Mouse (Mus musculus) midbrain, embryonic 11.5 days (tissue): ENCODE measurements around the gene Syngr3. TPM values are rescaled to one million over a fixed set of nuclear protein-coding genes. Genes with fewer than 3 reads are reported as not detected.
A peak's percentile ranks its signal among the peaks of the same experiment; 100 is the strongest.

ENCODE experiments used
- ATAC-seq: fragments of 200-750 bp; cut with Nextera tagmentation; 2 replicates; pipeline ENCODE4 v1.8.0; 2017; ENCODE audit warnings: moderate TSS enrichment, moderate library complexity; ENCODE audit not compliant: low FRiP score
- DNase-seq: peaks from one replicate; pipeline ENCODE4 v3.0.0; 2015; ENCODE audit warnings: low spot score; ENCODE audit errors: missing footprints
- H3K27ac ChIP-seq: fragments of 300-500 bp; sonication (generic); 2 replicates; pipeline ENCODE4 v1.5.1; 2014; ENCODE audit warnings: low read depth, low read length
- H3K27me3 ChIP-seq: fragments of 300-500 bp; sonication (generic); 2 replicates; pipeline ENCODE4 v1.6.1; 2014; ENCODE audit warnings: mild to moderate bottlenecking, low read length, moderate library complexity, mixed read lengths; ENCODE audit not compliant: control insufficient read depth, insufficient read depth
- H3K36me3 ChIP-seq: fragments of 300-500 bp; sonication (generic); 2 replicates; pipeline ENCODE4 v1.6.1; 2014; ENCODE audit warnings: mild to moderate bottlenecking, low read length, moderate library complexity, mixed read lengths; ENCODE audit not compliant: control insufficient read depth, insufficient read depth
- H3K4me1 ChIP-seq: fragments of 300-500 bp; sonication (generic); 2 replicates; pipeline ENCODE4 v1.6.1; 2014; ENCODE audit warnings: low read length; ENCODE audit not compliant: control insufficient read depth, insufficient read depth
- H3K4me2 ChIP-seq: fragments of 300-500 bp; sonication (generic); 2 replicates; pipeline ENCODE4 v1.6.1; 2014; ENCODE audit warnings: mild to moderate bottlenecking, moderate library complexity
- H3K4me3 ChIP-seq: fragments of 300-500 bp; sonication (generic); 2 replicates; pipeline ENCODE4 v1.5.1; 2014; ENCODE audit warnings: low read depth, low read length
- H3K9ac ChIP-seq: fragments of 300-500 bp; sonication (generic); 2 replicates; pipeline ENCODE4 v1.6.1; 2014; ENCODE audit warnings: low read length
- H3K9me3 ChIP-seq: fragments of 300-500 bp; sonication (generic); 2 replicates; pipeline ENCODE4 v1.6.1; 2016; ENCODE audit warnings: low read length; ENCODE audit not compliant: control insufficient read depth
- WGBS: fragments of 180-500 bp; shearing (Covaris S2); extraction: QIAGEN DNeasy Blood & Tissue Kit; methylation state at CpG from one replicate; pipeline ENCODE4 v1.1.7; 2014; 5-methylcytosine and 5-hydroxymethylcytosine counted together
- polyA plus RNA-seq: library from polyadenylated mRNA; unstranded; fragments of >200 nt; fragmentation: Nextera tagmentation; extraction: Ambion mirVana; gene quantifications from 2 replicates; pipeline ENCODE4 v1.2.1, GENCODE M21; 2014

Syngr3 gene
- polyA plus RNA-seq, 1 experiment from 2014 or later: 13.4 TPM

DNA sequence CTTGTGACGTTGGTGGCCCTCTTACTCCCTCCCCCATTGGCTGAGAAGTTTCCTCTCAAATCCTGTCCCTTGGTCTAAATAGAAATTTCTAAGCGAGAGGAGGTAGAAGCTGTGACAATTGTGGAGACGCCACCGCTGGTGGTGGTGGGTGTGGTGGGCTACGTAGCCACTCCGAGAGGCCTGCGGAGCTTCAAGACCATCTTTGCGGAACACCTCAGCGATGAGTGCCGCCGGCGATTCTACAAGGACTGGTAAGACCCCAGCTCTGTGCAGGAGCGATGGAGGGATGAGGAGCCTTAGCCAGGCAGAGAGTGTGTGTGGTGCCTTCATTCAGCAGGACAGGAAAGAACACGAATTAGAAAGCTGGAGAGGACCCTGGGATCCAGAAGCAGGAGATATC is 41.0 kb upstream of the Syngr3 start:
- WGBS: 83% methylated on average over 14 of the region's 14 CpGs
- ATAC-seq: no peak
- H3K9ac ChIP-seq: no peak overlapping the region

DNA sequence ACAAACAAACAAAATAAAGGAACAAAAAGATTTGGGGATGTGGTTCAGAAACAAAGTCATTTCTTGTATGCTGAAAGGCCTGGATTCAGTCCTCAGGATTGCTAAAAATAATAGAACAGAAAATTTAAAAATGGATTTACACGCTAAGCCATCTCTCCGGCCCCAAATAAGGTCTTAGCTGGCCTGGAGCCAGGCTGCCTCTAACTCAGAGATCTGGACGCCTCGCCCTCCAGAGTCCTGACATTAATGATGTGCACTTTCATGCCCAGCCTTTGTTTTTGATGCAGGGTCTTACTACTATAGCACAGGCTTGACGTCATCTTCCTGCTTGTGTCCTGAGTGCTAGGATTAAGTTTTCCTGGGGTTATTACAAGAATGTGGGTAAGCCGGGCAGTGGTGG is 39.3 kb upstream of the Syngr3 start:
- ATAC-seq: no peak
- WGBS: 89% methylated on average over 6 of the region's 6 CpGs
- Histone ChIP-seq H3K9ac (no peak overlapping the region), H3K4me3 (no peak overlapping the region), H3K27ac (no peak overlapping the region), H3K4me2 (no peak overlapping the region), H3K36me3 (no peaks in the 10 kb centered on the region), H3K4me1 (no peaks in the 10 kb centered on the region), H3K27me3 (no peaks in the 10 kb centered on the region), H3K9me3 (no peaks in the 10 kb centered on the region)
- peak; percentile 14 for DNase-seq

More for the DNA sequence above, 41.0 kb upstream of the Syngr3 start:
- Histone ChIP-seq H3K4me1 (peaks cover under 1% of the 10 kb centered on the region; the same call in 1 of the 2 replicates), H3K27me3 (no peaks in the 10 kb centered on the region), H3K27ac (no peak overlapping the region), H3K4me3 (no peak overlapping the region), H3K9me3 (no peaks in the 10 kb centered on the region), H3K4me2 (no peak overlapping the region), H3K36me3 (no peaks in the 10 kb centered on the region)
- DNase-seq: peak; percentile 69

DNA sequence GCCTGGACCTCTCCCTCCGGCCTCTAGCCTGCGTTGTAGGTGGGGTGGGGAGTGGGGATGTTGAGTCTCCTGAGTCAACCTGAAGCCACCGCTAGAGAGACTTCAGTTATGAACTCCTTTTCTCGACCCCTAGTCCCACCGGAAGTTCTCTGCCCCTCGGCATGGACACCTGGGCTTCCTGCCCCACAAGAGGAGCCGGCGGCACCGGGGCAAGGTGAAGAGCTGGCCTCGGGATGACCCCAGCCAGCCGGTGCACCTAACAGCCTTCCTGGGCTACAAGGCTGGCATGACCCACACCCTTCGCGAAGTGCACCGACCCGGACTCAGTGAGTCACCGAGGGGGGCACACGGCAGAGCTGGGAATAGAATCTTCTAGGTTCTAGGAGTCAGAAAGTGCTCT is 38.4 kb upstream of the Syngr3 start:
- 73% methylated on average over 17 of the region's 17 CpGs for WGBS

DNA sequence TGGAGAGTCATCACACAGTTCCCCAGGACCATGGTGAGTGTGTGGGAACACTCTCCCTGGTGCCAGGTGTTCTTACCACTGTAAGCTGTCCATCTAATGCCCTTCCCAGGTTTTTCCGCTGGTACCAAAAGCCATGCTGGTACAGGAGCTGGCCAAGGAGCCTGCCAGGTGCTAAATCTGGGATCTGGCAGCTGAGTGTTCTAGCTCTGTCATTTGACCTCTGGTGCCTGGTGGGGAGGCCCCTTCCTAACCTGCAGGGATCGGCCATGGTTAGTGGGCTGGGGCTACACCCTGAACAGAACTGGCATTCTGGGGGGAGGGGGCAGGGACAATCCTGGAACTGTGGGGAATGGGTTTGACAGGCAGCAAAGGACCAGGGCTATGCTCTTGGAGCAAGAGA is 37.9 kb upstream of the Syngr3 start, which contains the start of gene Rpl3l:
Rpl3l (plus strand) TSS at position 203 of the 400 bp plus-strand sequence.
- Histone ChIP-seq H3K27ac (no peak within 1 kb of the TSS), H3K4me1 (peaks cover 9% of the 10 kb centered on the region), H3K27me3 (no peaks in the 10 kb centered on the region), H3K9me3 (no peaks in the 10 kb centered on the region), H3K9ac (no peak within 1 kb of the TSS), H3K4me3 (no peak within 1 kb of the TSS), H3K36me3 (no peaks in the 10 kb centered on the region; the same call in 1 of the 2 replicates), H3K4me2 (no peak within 1 kb of the TSS)
- DNase-seq: no peak
- no peak for ATAC-seq
- 66% methylated on average over 2 of the region's 2 CpGs for WGBS

More for the DNA sequence above, 38.4 kb upstream of the Syngr3 start:
- Histone ChIP-seq H3K4me2 (no peak overlapping the region), H3K27me3 (no peaks in the 10 kb centered on the region), H3K27ac (no peak overlapping the region), H3K4me1 (peaks cover 5% of the 10 kb centered on the region), H3K36me3 (no peaks in the 10 kb centered on the region), H3K9me3 (no peaks in the 10 kb centered on the region), H3K9ac (no peak overlapping the region), H3K4me3 (no peak overlapping the region)
- no peak for ATAC-seq
- DNase-seq: no peak

DNA sequence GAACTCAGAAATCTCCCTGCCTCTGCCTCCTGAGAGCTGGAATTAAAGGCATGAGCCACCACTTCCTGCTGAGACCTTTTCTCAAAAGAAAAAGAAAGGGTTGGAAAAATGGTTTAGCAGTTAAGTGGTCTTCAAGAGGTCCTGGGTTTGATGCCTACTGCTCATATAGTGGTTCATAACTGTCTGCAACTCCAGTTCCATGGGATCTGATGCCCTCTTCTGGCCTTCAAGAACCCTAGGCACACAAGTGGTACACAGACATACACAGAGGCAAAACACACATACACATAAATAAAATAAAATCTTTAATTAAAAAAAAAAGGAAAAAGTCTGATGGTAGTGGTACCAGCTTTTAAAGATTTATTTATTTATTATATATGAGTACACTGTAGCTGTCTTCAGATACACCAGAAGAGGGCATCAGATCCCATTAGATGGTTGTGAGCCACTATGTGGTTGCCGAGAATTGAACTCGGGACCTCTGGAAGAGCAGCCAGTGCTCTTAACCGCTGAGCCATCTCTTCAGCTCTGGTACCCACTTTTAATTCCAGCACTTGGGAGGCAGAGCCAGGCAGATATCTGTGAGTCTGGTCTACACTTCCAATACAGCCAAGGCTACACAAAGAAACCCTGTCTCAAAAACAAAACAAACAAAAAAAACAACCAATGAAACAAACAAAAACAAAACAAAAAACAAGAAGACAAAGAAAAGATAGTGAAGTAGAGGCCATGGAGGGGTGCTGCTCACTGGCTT is 36.1 kb upstream of the Syngr3 start:
- DNase-seq (peak; percentile 67), ATAC-seq (no peak)
- WGBS: 81% methylated on average over 3 of the region's 3 CpGs
- Histone ChIP-seq H3K4me2 (no peak overlapping the region), H3K9ac (no peak overlapping the region), H3K27me3 (no peaks in the 10 kb centered on the region), H3K4me1 (peaks cover 15% of the 10 kb centered on the region), H3K36me3 (peaks cover 11% of the 10 kb centered on the region), H3K27ac (no peak overlapping the region), H3K4me3 (no peak overlapping the region), H3K9me3 (no peaks in the 10 kb centered on the region)

DNA sequence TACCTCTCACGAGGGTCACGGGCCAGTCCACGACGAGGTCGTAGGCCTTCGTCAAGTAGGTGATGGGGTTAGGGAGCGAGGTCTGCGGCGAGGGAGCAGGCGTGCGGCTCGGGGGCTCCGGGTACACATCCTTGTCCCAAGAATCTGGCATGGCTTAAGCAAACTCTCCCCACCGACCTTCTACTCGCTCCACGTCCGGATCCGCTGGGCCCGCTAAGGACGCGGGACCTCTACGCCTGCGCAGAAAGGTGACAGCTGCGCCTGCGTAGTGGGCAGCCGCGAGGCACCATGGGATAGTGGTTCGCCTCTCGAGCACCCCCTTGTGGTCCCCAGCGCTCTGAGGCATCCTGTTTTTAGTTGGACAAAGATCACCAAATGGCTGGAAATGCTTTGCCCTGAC is 34.4 kb upstream of the Syngr3 start, which contains the start of gene Ndufb10:
Ndufb10 (minus strand) TSS at position 295 of the 400 bp plus-strand sequence.
- Histone ChIP-seq H3K4me2 (peak within 1 kb of the TSS; percentile 74), H3K9me3 (no peaks in the 10 kb centered on the region), H3K27ac (peak within 1 kb of the TSS; percentile 40), H3K27me3 (no peaks in the 10 kb centered on the region), H3K9ac (peak within 1 kb of the TSS; percentile 74), H3K36me3 (peaks cover 11% of the 10 kb centered on the region), H3K4me3 (peak within 1 kb of the TSS; percentile 50), H3K4me1 (peaks cover 15% of the 10 kb centered on the region)
- peak; percentile 100 for DNase-seq
- peak; percentile 81 for ATAC-seq
- WGBS: under 1% methylated on average over 30 of the region's 30 CpGs

DNA sequence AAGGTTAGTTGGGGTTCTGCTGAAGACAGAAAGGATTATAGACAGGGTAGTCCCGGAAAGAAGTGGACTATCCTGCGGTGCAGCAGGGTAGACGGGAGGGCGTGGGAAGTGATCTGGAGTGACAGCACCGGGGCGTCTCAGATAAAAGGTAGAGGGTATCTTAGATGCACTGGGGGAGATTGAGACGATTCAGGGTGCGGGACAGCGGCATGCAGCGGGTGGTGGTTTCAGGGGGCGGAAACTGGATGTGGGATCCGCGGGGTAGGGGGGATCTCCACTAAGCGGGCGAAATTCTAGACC is 34.1 kb upstream of the Syngr3 start:
- peaks cover 11% of the 10 kb centered on the region for H3K36me3 ChIP-seq
- H3K9me3 ChIP-seq: no peaks in the 10 kb centered on the region
- ATAC-seq (no peak), DNase-seq (no peak)
- peak overlapping the region; percentile 50 for H3K4me3 ChIP-seq
- H3K27ac ChIP-seq: peak overlapping the region; percentile 33
- peaks cover 15% of the 10 kb centered on the region for H3K4me1 ChIP-seq
- H3K4me2 ChIP-seq: peak overlapping the region; percentile 74
- peak overlapping the region; percentile 74 for H3K9ac ChIP-seq
- H3K27me3 ChIP-seq: no peaks in the 10 kb centered on the region
- 0% methylated on average over 15 of the region's 15 CpGs for WGBS

DNA sequence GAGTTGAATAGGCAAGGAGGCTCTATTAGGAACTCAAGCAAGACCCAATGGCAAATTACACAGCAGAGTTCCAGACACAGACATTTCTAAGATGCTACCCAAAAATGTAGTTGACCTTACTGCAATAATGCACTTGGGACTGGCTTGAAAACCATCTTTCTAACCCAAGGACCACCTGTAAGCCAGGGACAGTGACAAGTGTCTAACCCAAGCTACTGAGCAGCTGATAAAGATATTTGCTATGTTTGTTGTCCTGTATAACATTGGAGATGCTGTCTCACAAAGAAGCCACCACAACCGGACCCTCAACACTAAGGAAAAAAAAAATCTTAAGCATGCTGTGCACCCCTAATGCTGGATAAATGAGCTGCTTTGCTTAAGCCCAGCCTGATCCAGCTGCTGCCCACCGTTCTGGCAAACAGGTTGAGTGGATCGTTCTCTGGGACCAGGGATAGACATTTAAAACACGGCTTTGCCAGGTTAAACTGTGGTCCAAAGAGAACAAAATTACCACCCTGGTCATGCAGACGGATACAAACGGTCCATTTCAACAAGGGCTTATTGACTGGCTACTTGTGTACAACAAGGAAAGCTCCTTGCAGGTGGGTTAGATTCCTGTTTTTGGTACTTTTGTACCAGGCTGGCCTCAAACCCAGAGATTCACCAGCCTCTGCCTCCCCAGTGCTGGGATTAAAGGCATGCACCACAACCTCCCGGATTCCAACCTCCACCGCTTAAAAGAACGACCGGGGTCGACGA is 33.5 kb upstream of the Syngr3 start:
- Histone ChIP-seq H3K9me3 (no peaks in the 10 kb centered on the region), H3K36me3 (peaks cover 11% of the 10 kb centered on the region), H3K27me3 (no peaks in the 10 kb centered on the region), H3K4me2 (peak overlapping the region; percentile 74), H3K4me1 (peaks cover 15% of the 10 kb centered on the region), H3K27ac (no peak overlapping the region), H3K4me3 (peak overlapping the region; percentile 50), H3K9ac (peak overlapping the region; percentile 74)
- ATAC-seq (no peak), DNase-seq (peak; percentile 91)
- 4% methylated on average over 12 of the region's 12 CpGs for WGBS
